Mouse (Mus musculus) effector memory CD4-positive, alpha-beta T cell, adult 7 months (primary cell): Measurements from ENCODE around the gene Scyl2. TPM values are rescaled to one million over a fixed set of nuclear protein-coding genes. Genes with fewer than 3 reads are reported as not detected.

Experiments used
- polyA plus RNA-seq: library from polyadenylated mRNA; unstranded; fragments of 100-300 nt; shearing (Covaris generic); gene quantifications from one replicate; pipeline ENCODE4 v1.2.1, GENCODE M21; 2017

Scyl2 gene
- 31.8 TPM for polyA plus RNA-seq

DNA sequence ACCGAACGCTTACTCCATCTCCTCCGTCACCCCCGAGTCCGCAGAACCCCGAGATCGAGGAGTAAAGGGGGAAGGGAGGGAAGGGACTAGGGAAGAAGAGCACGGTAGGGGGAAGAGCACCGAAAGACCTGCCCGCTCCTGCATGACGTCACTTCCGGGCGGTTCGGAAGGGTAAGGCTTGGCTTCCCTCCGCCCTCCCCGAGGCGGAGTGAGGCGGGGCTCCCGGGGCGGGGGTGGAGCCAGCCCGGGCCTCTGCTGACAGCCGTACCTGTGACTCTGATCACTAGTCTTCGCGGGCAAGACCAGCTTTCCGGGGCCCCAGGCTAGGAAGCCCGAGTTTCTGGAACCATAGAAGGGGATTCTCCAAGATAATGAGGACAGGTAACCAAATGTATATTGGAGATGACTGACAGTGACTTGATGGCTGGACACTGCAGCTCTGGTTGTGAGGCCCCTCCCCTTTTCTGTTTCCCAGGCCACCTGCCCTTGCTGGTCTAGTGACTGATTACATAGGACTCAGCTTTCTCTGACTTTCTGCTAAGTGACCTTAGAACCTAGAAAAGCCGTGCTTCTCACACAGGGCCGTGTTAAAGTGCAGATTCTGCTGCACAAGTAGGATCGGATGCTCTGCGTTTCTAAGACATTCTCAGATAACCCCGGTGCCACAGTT lies at the start of gene Scyl2:
Gene Scyl2 (minus strand): TSS at position 147 of the 670 bp plus-strand sequence.

DNA sequence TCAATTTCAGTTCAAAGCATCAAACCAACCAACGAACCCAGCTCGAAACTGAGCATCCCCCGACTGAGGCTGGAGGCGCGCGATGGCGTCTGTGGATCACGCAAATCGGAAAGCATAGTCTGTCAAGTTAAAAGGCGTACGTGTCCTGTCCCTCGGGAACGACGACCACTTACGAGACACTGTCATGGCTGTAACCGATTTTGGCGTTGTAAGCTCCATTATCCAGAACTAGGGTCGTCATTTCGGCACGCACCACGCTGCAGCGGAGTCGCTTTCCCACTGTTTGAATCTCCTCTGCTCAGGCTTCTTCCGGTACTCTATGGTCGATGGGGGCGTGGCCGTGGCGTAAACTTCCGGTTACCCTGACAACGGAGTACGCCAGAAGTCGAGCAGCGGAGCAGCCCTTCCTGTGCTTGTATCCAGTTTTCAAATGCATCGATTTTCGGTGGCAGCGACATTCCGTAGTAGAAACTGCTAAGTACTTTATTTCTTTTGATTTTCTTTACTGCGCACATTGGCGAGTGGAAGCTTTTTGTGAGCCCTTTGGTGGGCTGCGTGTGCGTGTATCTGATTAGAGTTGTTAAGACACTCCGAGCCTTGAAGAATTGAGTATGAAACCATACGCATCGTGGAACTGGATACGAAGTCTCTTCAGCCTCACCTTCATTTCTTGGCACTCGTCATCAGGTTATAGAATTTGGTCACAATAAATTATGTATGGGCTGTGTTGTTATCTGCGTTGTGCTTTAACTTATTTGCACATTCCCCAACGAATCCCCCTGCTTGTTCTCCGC lies 46.1 kb upstream of the Scyl2 start, which contains the start of gene Actr6:
Gene Actr6 (minus strand): TSS at position 295 of the 794 bp plus-strand sequence.

GRCm38 (mm10) chr10:89621129-89621528 lies 65.0 kb downstream of the Scyl2 start, which contains the start of gene Slc17a8:
TSS of gene Slc17a8 (minus strand) at chr10:89621253.

Other genes starting within 250 kb of the Scyl2 start
- gene Gas2l3, start 242.3 kb downstream of the Scyl2 start, polyA plus RNA-seq, result 0.74 TPM
- not detected for gene Nr1h4, start 152.7 kb downstream of the Scyl2 start, polyA plus RNA-seq
- not detected for gene Slc17a8, start 65.0 kb downstream of the Scyl2 start, polyA plus RNA-seq
- 15.9 TPM for gene Actr6, start 46.0 kb upstream of the Scyl2 start, polyA plus RNA-seq
- 79.8 TPM for gene Uhrf1bp1l, start 58.7 kb upstream of the Scyl2 start, polyA plus RNA-seq
- not detected for gene Anks1b, start 187.2 kb upstream of the Scyl2 start, polyA plus RNA-seq